Mouse (Mus musculus) embryo, embryonic 10 days (tissue): ENCODE data around the gene Ifnk.

Source experiments
- DNase-seq: peaks from one replicate; pipeline ENCODE4 v3.0.0-alpha.2; 2015; ENCODE audit warnings: low spot score

Ifnk gene

DNA sequence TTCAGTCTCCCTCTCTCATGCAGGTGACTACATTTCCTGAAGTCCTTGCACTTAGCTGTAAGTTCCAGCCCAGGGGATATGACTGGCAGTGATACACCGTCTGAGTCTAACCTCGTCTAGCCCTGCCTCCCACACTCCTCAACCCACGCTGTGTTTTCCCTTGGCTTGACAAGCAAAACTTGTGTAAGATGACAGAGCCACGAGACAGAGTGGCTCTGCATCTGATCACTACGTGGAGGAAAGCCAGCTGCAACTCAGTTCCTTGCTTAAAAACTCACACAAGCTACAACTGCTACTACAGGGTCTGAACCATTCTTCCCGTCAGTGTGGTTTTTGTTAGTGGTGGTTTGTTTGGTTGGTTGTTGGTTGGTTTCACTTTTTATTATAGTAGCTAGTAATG lies 11.5 kb upstream of the Ifnk start:
- DNase-seq = no peak

DNA sequence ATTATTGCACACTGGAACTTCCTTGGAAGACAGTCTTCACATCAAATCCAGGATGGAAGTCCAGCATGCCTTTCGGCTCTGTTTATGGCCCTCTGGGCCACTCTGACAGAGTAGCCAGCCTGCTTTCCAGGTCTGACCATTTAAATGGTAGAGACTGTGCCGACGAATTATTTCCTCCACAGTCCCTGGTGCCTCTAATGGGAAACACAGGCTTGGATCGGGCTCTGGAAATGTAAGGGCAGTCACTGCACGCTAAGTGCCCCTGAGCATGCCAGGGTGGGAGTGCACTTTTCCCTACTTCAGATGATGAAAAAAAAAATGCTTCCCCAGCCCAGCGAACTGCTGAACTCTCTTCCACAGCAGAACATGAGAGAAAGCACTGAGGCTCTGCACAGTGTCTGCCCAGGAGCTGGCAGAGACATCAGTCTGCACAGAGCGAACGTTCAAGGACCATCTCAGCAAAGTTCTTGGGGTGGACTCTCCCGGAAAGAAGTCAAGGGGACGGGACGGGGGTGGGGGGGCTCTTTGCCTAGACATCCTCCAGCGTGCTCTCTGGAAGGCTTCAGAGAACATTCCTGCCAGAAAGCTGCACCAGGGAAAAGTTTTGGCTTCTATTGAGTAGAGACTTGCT lies 8.3 kb upstream of the Ifnk start:
- DNase-seq = no peak

DNA sequence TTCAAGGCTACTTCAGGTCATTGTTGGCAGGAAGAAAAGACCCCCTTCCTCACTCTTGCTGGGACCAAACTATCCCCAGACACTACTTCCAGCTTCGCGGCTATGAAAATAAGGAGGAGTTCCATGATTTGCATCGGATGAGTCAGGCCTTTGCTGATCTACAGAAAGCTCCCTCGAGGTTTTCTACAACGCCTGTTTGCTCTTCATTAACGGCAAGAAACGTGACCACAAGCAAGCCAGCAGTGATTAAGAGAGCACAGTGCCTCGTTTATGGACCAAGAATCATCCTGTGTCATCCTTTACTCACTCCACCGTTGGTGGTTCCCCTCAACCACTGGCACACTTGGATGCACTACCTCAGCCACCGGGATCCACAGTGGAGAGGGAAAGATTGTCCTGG lies 6.1 kb upstream of the Ifnk start:
- no peak for DNase-seq

DNA sequence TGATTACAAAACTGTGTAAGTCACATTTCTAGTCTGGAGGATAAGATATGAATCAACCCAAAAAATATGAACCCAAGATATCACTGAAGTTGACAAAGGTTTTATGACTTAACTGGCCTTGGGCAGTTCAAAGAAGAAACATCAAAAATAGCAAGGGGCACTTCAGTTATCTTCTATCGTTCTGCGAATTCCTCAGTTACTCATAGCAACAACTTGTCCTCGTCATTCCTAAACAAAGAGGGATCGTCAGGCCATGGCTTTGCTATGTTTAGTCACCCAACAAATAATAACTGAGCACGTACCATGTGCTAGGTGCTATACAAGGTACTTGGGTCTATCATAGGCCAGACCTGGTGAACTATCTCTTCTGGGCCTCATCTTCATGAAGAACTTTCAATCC lies 5.3 kb upstream of the Ifnk start:
- DNase-seq = no peak

DNA sequence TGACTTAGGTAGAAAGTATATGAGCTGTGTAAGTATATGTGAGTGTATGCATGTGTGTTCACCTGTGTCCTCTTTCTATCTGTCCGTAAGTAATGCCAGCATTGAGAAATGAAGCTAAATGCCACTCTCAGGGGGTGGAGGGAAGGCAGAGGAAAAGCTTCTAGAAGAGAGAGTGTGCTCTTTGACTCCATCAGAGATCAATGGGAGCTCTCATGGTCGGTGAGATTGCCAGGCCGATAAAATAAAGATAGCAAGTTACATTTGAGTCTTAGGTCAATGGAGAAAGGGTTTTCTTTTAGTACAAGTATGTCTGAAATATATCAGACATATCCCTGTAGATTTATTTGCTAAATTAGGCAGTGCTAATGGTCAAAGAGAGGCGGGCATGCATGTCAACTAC lies 3.5 kb upstream of the Ifnk start:
- DNase-seq = no peak

DNA sequence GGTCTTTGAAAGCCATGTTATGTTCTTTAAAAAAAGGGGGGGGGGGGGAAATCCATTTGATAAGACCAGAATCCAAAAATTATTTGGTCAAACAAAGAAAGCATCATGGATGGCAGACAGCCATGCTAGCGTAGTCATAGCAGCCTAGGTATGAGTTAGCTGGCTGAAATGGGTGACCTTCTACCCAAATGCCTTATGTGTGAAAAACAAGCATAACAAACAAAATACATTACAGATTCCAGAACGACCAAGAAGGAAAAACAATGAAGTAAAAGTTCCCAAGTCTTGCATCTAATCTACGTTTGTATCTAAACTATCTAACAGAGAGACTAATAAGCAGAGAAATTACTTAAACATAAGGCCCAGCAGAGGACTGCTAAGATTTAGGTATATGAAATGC lies 1.1 kb upstream of the Ifnk start:
- no peak for DNase-seq

DNA sequence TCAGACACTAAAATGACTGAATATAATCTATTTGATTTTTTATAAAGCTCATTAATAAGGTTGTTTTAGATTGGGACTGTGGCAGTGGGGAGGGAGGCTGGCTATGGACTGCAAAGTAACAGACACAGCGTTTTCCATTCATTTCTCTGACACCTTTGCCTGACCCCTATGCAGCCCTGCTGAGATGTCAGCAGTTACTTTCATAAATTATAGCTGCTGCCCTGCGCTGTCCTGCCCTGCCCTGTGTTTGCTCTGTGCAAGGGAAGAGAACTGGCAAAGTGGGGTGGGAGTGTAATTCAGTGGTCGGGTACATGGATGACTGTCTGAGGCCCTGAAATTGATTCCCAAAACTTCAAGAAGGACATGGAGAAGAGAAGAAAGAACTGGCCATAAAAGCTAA lies 2.2 kb downstream of the Ifnk start:
- peak; percentile 73 for DNase-seq

DNA sequence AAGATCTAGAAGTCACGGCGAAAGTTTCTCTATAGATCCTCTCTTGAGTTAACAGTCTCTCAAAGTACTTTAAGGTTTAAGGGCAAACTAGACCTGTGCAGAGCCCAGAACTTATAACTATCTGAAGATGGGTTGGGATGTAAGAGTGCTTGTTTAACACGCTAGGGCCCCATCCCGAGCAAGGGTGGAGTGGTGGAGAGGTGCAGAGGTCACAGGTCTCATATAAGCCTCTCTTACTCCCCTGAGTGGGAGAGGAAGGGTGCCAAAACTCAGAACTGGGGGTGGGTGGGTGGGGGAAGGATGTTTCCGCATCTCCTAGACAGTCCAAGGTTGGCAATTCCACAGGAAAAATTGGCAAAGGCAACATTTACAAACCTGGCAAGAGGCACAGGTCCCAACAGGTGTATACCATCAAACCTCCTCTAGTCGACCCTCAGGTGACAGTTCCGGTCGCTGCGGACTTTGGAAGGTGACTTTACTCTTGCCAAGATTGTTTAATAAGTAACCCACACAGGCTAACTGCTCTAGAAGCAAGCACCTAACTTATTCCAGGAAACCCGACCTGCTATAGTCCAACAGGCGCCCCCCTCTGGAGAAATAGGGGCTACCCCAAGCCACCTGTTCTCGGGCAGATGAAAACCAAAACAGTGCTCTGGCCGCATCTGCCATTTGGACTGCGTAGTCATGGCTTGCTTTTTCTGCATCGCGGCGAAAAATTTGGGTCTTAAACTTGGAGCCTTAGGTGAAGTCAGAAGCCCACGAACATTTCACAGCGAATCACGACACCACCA lies 3.5 kb downstream of the Ifnk start:
- peak; percentile 54 for DNase-seq

DNA sequence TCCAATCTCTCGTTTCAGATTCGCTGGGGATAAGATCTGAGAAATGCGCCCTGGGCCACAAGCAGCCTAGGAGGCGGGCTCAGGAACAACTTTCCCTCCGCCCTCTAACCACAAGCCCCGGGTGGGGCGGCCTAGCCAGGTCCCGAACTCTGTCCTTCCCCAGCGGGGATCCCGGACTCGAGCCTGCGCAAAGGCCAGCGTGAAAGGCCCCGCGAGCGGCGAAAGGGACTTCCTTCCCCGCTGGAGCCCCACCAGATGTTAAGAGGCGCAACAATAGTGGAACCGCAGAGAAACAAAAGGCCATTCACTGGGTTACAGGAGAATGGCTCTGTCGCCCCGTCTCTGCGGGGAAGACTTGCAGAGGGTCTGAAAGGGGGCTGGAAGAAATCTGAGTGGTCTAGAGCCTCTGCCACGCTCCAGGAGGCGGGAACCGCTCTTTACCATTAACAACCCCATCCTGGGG lies 4.3 kb downstream of the Ifnk start:
- peak; percentile 79 for DNase-seq

DNA sequence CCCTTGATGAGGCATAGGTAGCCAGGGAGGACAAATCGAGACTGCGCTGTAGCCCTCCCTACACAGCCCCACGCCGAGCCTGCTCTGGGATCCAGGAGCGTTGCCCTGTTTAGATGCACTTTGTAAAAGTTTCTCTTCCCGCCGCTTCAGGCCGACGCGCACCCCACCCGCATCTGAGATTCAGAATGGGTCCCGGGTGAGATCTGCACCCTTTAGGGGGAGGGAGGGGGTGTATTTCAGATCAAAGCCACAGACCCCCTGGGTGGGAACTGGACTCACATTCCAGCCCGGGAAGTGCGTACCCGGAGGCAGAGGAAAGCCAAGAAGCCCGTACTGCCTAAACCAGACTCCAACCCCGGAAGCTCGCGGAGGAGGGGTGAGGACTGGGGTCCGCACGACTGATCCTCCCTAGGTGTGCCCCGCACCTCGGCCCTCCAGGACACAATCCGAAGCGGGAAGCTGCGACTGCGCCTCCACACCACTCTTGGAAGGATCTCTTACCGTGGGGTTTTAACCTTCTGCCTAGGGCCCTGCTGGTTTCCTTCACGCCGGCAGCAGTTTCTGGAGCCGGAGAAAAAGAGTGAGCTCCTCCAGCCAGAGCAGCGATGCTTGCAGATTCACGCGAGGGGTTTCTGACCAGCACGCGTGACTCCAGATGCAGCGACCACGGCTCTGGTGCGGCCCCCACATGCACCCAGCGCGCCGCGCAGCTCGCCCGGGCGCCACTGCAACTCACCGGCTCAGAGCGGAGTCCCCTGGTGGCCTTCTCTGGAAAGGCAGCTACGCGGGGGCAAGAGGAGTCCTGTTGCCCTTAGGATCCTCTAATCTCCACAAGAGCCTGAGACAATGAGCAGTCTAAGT lies 5.1 kb downstream of the Ifnk start, which contains the start of gene Mob3b:
TSS of gene Mob3b (minus strand) at position 734 of the 861 bp plus-strand sequence.
- peak; percentile 86 for DNase-seq

DNA sequence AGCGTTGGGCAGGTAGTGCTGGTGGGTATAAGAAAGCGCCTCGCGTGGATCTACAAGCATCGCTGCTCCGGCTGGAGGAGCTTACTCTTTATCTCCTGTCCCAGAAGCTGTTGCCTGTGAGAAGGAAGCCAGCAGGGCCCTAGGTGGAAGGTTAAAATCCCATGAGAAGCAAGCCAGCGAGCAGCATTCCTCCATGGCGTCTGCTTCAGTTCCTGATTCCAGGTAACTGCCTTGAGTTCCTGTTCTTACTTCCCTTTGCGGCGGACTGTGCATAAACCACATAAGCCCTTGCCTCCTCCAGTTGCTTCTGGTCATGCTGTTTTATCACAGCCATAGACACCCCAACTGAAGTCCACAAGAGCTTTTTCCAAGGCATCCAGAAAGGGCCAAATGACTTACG lies 6.0 kb downstream of the Ifnk start:
- no peak for DNase-seq

DNA sequence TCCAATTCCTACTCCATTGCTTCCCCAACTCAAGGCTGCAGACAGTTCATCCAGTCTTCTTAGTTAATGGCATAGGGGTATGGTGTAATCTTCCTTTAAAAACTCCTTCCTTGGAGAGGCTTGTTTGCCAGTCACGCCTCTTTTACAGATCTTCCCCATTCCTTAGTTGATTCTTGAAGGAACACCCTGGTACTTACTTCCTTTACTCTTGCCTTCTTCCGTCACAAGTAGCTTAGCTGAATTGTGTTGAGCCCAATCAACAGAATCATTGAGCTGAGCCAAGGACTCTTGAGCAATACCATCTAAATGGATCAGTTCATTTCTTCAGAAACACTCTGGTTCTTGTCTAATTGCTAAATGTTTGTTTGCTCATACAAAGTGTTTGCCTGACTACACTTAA lies 13.4 kb downstream of the Ifnk start:
- no peak for DNase-seq

DNA sequence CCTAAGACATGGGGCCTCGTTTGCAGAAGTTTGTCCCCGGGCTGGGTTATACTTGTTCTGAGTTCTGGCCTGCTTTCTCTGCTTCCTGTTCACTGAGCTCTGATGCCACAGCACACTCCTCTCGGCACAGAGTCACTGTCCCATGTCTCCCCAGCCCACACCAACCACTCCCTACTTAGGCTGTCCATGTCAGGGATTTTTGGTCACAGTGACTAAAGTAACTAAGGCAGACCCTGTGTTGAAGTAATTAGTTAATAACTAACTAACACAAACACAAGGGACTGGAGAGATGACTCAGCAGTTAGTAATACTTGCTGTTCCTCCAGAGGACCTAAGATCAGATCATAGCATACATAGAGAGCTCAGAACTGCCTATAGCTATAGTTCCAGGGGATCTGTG lies 14.1 kb downstream of the Ifnk start:
- no peak for DNase-seq

DNA sequence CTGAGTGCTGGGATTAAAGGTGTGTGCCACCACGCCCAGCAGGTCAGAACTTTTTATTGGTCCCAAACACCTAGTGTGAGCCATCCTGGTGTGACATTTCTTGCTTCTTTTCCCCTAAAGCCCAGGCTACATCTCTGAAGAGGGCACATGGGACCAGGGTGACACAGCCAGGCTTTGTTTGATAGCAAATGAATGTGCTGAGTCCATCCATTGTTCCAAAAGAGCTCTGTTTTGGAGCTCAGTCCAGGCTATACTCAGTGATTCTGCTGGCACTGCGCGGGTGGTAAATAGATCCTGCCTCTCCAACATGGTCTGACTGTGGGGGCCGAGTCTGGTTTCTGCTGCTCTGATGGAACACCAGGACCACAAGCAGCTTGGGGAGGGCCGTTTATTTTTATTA lies 16.0 kb downstream of the Ifnk start:
- no peak for DNase-seq

DNA sequence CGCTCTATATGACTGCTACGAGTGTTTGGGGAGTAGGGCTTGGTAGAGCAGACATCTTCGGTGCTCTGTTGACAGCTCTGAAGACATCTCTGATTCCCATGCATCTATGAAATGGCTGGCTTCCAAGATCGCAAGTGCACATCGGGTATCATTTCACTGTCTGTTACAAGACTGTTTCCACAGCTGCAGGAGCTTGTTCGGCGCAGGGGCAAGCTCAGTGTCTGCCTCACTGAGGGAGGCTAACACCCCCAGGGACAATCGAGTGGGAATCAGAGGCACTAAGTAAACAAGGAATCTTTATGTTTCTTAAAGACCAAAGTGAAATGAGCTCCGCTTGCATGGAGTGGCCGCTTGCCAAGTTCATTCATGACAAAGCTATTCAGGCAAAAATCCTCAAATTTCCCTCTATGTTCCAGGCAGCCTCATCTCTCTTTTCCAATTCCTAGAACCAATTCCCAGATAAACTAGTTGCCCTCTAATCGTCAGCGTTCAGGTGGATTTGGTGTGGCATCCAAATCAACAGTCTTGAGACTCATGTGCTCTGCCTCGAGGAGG lies 17.8 kb downstream of the Ifnk start:
- no peak for DNase-seq

DNA sequence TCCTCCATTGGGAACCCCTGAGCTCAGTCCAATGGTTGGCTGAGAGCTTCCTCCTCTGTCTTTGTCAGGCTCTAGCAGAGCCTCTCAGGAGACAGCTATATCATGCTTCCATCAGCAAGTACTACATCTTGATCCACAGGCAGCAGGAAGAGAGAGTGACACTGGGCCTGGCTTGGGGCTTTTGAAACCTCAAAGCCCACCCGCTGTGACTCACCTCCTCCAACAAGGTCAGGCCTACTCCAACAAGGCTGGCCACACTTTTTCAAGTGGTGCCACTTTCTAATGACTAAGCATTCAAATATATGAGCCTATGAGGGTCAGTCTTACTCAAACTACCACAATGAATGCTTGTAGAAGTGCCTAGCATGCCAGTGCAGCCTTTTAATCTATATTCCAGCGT lies 20.6 kb downstream of the Ifnk start:
- DNase-seq = no peak

DNA sequence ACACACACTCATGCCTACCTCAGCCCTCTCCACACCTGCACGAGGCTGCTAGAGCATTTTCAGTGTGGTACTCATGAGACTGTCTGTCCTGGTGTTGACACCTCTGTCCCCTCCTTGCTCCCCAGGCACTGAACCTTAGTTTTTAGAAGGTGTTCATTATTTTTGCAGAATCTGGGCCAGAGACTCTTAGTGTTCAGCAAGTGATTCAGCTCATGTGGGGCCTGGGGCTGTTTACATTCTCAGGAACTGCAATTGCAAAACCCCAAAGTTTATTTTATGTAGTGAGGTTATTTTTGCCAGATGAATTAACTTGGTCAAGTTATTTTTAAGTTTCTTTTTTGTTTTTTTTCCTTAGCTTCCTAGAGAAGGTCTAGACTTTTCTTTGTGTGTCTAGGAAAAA lies 21.7 kb downstream of the Ifnk start:
- DNase-seq = no peak

DNA sequence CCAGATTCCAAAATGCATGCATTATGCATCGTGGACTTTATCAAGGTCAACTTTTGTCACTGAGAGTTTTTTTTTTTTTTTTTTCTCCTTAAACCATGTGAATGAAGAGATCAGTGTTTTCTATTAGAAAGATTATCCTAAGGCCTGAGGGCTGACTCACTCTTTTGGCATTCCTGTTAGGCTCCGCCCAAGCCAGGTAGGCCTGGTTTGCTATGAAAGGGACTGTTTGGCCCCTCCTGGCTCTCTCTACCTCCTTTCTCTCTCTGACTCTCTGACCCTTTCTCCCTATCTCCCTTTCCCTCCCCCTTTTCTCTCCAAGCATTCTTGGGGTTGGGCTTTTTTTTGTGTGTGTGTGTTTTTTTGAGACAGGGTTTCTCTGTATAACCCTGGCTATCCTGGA lies 23.7 kb downstream of the Ifnk start:
- no peak for DNase-seq

DNA sequence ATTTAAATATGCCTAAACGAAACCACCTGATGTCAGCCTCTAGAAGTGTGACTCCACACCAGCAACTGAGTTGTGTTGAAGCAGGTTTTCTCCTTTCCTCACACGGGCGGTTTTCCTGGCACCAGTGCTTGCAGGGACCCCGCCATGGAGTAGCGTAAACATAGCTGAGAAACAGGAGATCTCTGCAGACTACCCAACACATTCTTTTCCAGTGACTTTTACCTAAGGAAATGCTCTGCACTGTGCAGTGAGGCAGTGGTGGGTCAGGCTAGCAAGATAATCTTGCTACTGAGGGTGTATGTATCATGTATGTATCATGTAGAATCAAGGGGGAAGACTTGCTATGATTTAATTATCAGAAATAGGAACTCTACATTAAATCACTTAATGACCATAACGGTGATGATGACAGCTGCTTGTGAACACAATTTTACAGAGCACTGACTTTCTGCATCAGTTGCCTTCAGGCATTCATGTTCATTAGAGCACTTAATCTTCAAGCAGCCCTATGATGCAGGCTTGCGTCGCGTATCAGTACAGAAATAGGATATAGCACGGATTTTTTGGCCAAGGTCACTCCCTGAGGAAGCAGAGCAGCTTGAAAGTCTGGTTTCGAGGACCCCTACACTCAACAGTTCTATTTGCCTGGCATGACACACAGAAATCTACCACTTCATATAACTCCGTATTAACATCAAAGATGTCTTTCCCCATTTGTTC lies 26.2 kb downstream of the Ifnk start:
- no peak for DNase-seq

DNA sequence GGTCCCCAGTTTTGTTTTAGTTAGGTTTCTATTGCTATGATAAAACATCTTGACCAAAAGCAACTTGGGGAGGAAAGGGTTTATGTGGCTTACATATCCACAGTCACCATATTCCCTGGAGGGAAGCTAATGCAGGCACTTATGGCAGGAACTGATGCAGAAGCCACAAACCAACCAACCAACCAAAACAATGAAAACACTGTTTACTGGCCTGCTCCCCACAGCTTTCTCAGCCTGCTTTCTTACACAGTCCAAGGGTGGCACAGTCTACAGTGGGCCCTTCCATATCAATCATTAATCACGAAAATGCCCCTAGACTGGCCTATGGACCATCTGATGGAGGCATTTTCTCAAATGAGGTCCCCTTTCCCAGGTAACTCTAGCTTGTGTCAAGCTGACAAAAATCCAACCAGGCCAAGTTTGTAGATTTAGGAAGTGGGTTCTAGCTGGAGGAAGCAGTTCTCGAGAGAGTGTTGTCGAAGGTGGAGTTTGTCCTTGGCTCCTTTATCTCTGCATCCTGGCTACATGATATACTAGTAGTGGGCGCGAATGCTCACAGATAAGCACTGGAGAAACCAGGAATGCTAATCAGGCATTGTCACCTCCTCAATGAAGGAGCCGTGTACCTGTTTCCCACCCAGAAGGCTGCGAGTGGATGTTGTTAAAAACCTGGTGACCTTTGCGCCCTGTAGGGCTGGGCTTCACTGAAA lies 35.9 kb downstream of the Ifnk start:
- no peak for DNase-seq

DNA sequence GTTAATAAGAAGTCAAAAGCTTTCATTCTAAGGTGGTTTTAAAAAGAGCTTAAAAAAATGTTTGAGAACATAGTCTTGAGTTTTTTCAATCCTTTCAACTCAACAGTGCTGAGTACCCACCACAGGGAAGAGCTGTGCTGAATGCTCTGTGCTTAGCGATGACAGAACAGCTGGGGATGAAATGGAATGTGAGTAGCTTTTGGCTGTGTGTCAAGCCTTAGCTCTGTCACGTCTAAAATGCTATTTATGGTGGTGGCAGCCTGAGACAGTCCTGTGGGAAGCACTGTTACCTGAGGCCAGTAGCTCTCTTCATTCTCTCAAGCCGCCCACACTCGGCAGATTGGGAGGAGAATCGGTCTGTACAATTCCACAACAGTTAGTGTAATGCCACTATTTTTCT lies 37.9 kb downstream of the Ifnk start:
- no peak for DNase-seq
